Mouse (Mus musculus): ENCODE measurements at regions not wholly inside any gene's neighbourhood (a gene's known extent, or its start where the extent isn't known, plus 50 kb on each side); places are given as distances from the start of the nearest gene placed in this dataset.
A peak's percentile ranks its signal among the peaks of the same experiment; 100 is the strongest.
"Not testable (repeated sequence)": the region's sequence is repeated elsewhere in the genome, so short reads cannot be mapped to it uniquely, and the experiment has no call there.

DNA sequence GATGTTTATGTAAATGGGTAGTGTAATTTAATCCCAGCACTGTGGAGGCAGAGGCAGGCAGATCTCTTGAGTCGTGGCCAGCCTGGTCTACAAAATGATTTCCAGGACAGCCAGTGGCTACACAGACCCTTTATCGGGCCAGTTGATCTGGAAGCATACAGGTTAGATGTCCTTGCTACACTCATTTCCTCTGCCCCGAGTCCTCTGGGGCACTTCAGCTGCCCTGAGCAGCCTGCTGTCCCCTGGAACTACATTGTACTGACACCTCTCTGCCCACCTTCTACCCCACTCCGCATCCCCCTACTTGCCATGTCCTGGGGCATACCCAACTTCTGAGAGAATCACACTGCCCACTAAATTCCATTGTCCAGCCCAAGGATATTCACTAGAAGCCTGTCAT, 60.6 kb upstream of the Helt start:
- DNase-seq (ENCODE audit: low spot score): no peak

DNA sequence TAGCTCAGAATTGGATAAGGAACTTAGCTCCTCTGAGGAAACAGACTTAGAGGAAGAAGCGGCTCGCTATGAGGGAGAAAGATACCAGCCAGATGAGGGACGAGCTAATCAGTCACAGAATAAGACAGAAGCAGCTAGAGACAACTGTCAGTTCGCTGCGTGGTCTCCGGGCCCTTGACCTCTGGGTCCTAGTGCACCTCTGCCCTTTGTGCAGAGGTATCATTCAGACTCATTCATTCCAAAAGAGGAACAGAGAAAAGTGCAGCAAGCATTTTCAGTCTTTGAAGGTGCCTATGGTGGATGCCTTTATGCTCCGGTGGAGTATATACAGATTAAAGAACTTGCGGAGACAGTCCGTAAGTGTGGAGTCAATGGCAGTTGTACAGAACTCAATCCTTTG, 63.5 kb upstream of the Helt start:
- DNase-seq (ENCODE audit: low spot score): not testable (repeated sequence)

DNA sequence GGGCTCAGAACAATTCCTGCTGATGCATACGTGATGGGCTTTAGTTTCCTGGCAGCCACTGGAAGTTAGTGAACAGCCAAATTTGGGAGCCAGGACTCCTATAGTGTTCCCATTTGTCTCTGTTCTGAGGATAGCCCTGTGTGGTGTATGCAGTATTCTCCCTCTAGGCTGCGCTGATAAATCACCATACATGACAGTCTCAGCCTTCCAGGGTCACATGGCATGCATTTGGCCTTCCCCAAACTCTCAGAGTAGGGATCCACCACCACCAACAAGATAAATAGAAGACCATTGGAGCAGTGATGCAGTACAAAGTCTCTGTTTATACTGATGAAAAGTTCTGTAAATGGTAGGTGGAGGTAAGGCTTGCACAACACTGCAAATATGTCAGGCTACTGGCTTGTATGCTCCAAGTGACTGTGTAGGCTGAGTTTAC, 68.4 kb upstream of the Helt start:
- peak; percentile 64 for DNase-seq (ENCODE audit: low spot score)

DNA sequence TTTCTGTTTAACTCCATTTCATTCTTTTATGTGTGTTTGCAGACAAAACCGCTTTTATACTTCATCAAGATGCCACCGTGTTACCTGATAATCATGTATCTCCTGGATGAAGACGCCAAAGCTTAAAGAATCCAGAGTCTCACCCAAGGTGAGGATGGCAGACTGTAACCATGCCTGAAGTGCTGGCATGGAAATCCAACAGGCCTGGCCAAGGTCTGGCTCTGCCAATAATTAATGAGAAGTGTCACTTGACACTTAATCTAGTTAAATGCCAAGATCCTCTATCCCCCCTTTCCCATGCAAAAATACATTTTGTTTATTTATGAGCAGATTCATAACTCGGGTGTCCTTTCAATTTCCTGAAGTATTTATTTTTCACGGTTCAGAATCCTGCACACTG, 71.2 kb upstream of the Helt start:
- DNase-seq (ENCODE audit: low spot score): no peak

DNA sequence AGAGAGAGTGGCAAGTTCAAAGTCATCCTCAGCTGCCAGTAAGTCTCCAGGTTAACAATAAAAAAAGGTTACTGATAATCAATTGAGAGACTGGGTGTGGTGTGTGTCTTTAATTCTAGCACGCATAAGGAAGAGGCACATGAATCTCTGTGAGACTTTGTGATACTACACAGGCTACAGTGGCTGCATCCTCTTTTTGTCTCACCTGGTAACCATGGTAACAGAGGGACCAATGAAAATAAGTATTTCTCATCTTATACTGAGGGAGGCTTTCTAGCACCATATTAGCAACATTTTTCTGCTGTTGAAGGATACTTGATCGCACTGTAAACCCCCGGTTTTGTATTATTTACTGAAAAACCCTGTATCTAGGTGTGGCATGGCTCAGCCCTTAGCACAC, 72.7 kb upstream of the Helt start:
- no peak for DNase-seq (ENCODE audit: low spot score)

DNA sequence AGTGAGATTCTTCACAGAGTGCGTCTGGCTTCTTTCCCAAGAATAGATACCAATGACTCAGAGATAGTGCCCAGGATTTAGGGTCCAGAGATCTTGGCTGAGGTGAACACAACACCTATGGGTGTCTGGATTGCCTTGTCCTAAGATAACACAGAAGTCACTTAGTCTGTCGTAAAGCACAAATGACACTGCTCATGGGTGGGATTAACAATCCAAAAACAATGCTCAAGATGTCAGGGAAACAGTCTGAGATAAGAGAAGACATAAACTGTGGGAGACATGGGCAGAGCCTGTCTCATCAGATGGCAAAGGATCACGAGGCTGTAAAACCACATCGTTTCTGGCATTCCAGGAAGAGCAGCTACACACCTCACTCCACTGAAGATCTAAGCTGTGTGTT, 79.6 kb upstream of the Helt start:
- DNase-seq (ENCODE audit: low spot score): no peak

DNA sequence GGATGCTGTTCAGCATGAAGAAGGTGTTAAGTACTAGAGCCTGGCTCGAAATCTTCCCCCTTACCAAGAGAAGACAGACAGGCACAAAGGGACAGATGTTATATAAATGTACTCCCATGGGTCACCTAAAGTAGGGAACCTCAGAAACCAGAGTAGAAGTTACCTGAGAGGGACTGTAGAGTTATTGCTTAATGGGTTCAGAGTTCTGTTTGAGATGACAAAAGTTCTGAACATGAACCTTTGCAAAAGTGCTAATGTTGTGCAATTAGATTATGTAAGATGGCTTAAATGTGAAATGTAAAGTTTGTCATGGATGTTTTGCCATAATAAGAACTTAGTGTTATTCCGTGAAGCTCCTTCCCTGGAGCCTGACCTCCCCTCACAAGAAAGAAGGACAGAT, 81.5 kb upstream of the Helt start:
- DNase-seq (ENCODE audit: low spot score): no peak

DNA sequence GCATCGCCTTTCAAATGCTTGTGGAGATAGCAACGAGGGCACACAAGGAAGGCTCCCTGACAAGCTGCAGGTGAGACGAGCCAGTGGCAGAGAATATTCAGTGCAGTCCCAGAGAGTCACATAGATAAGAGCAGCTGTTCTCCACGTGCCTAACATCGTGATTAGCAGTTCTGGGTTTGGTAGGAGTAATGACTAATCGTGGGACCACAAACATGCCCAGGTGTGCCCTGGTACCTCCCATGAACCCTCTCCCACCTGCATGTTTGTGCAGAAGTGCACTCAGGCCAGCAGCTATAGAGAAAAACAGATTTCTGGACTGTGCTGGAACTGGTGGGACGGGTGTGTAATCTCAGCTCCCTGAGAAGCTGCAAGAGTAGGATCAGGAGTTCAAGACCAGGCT, 85.9 kb upstream of the Acsl1 start:
- no peak for DNase-seq (ENCODE audit: low spot score)

DNA sequence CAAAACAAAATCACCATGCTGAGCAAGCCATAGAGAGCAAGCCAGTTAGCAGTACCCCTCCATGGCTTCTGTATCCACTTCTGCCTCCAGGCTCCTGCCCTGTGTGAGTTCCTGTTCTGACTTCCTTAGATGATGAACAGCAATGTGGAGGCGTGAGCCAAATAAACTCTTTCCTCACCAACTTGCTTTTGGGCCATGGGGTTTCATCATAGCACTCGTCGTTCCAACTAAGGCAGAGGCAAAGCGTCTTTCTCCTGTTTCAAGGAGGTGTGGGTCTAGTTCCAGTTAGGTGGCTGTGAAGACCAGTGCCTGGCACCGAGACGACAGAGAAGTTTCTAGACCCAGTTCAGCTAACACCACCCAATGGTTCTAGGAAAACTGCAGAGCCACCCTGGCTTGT, 85.0 kb upstream of the Acsl1 start:
- no peak for DNase-seq (ENCODE audit: low spot score)

DNA sequence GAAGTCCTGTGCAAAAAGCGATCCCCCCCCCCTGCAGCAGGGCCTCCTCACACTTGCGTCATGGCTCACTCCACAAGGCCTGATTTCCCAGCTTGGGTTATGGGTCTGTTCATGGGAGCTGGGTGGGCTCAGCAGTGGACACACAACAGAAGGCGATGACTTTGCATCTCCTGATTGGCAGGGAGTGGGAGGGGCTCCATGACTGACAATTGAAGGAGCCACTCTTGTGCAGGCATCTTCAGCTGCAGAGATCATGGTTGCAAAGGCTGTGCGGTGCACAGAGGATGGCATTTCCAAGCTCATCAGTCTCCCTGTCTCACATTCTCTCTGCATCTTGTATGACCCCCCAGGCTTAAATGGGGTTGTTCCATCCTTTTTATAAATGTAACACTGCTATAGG, 84.3 kb upstream of the Acsl1 start:
- peak; percentile 75 for DNase-seq (ENCODE audit: low spot score)

DNA sequence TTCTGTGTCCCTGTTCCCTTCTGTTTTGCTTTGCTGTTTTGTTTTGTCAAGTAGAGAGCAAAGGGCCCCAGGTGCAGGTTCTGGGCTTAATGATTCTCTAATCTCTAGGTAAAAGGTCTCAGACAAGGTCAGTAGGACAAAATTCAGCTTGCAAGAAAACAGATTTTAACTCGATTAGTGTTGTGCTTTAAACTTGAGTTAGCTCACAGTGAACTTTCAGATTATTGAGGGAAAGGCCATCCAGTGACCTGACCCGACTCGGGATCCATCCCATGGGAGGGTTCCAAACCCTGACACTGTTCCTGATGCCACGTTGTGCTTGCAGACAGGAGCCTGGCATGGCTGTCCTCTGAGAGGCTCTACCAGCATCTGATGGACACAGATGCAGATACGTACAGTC, 83.8 kb upstream of the Acsl1 start:
- peak; percentile 76 for DNase-seq (ENCODE audit: low spot score)

DNA sequence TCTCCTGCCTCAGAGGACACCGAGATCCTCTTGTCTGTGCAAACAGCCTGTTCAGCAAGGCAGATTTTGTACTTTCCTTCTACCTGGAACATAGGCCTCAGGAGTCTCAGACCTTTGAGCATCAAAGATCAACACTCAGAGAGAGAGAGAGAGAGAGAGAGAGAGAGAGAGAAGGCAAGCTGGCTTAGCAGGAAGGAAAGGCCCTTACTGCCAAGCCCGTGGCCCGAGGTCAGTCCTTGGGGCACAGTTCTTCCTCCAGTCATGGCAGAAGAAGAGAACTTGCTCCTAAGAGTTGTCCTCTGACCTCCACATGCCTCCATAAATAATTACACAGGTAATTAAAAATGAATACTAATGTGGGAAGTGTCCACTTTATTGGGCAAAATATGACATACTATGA, 82.4 kb upstream of the Acsl1 start:
- no peak for DNase-seq (ENCODE audit: low spot score)

DNA sequence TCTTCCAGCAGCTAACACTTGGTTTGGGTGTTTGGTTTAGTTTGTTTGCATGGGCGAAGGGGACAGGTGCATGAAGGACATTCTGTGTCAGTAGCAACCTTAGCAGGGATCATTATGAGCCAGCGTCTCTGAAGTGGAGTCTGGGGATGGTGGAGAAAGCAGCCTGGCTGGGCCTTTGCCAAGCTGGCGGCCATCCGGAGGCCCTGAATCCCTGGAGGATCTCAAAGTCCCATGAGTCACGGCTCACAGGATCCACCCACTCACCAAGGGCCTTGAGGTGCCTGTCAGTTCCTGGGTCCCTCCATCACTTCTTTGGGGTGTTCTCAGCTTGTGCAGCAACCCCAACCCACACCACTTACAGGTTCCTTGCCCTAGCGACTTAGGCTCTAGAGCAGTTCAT, 80.4 kb upstream of the Acsl1 start:
- no peak for DNase-seq (ENCODE audit: low spot score)

DNA sequence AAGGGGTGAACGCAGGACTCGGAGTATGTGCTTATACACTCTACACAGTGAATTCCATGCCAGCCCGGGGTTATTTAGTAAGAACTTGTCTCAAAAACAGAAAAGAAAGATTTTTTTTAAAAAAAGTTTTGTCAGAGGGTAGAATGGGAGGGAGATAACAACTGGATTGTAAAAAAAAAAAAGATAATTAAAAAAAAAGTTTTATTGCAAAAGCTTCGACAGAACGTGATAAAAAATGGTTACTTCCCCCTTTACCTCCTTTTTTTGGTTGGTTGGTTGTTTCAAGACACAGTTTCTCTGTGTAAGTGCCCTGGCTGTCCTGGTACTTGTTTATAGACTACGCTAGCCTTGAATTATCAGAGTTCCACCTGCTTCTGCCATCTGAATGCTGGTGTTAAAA, 79.2 kb upstream of the Acsl1 start:
- DNase-seq (ENCODE audit: low spot score): no peak

DNA sequence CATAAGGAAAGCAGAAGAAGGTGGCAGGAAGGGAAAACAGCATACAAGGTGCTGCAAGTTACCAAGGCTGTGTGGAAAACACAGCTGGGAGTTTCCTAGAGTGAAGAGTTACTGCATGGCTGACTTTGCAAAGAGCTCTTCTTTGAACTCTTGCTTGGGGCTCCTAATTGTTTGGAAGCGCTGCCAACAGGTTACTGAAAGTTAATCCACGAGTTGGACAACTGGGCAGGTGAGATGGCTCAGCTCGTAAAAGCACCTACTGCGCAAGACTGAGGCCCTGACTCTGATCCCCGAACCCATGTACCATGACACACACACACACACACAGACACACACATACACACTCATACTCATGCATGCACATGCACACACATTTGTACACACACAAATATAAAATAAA, 77.5 kb upstream of the Acsl1 start:
- DNase-seq (ENCODE audit: low spot score): no peak

DNA sequence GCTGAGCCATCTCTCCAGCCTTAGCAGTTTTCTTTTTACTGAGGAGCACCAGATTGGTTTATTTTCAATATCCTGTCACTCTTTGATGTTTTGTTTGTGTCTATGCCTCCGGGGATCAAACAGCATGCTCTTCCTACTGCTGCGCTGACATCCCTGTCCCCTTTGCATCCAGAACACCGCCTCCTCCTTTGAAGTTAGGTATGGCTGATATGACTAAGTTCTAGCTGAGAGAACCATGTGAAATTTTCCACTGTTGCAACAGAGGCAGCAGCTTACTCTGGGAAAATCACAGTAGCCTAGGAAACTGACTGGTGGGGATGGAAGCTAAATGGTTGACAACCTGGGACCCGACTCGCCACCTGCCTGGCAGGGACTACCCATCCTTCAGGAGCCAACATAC, 76.1 kb upstream of the Acsl1 start:
- DNase-seq (ENCODE audit: low spot score): no peak

DNA sequence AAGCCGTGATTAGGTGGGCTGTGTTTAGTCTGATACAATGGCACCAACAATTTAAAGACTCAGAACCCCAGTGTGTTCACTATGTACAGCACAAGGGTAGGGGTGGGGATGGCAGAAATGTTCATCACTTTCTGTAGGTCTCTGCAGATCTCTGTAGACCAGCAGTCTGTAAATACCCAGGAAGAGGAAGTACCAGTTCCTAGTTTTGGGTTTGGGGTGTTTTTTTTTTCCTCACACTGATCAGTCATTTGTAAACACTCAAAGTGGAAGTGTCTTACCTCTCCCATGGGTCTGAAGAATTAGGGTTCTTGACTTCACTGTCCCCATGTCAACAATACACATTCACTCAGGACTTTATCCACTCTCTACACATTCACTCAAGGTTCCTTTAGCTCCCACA, 75.5 kb upstream of the Acsl1 start:
- no peak for DNase-seq (ENCODE audit: low spot score)

DNA sequence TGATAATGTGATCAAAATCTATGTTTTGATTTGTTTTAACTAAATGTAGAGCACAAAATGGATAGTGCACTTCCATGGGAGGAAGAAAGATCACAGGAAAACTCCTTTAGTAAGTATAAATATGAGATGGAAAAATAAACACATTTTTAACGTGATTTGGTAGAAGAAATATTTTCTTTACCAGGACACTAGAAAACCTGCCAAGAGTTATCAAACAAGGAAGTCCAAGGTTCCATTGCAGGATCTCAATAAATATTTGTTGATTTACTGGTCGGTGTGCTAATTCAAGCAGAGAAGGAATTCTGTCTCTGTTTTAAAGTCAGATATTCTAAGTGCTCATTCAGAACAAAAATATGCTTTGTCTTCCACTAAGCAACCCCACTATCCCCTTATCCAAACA, 73.8 kb upstream of the Acsl1 start:
- DNase-seq (ENCODE audit: low spot score): no peak

DNA sequence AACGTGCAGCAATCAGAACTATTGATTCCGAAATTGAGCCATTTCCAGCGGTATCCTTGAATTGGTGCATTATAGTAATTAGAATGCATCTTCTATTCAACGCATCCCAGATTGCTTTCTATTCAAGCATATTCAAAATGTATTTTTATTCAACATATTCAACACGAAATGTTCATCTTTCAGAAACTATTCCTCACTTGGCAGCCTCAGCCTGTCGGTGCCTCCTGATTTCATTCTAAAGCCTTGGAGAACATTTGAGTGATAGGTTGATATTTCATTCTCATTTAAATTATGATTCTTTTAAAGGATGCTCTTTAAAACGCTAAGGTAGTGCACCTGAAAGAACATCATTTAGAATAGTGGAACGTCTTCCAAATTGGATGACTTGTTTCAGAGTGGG, 73.1 kb upstream of the Acsl1 start:
- DNase-seq (ENCODE audit: low spot score): no peak

DNA sequence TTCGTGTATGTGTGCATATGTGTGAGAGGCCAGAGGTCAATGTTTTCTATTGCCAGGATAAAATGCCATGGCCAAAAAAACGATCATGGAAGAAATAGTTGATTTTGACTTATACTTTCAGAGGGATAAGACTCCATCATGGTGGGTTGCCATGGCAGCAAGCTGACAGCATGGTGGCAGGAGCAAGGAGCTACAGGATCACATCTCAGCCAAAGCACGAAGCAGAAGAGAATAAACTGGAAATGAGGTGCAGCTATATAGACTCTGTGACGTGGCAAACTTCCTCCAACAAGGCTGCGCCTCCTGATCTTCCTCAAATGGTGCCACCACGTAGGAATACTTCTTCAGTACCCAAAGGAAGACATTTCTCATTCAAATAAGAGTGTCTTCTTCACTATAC, 70.2 kb upstream of the Acsl1 start:
- no peak for DNase-seq (ENCODE audit: low spot score)

DNA sequence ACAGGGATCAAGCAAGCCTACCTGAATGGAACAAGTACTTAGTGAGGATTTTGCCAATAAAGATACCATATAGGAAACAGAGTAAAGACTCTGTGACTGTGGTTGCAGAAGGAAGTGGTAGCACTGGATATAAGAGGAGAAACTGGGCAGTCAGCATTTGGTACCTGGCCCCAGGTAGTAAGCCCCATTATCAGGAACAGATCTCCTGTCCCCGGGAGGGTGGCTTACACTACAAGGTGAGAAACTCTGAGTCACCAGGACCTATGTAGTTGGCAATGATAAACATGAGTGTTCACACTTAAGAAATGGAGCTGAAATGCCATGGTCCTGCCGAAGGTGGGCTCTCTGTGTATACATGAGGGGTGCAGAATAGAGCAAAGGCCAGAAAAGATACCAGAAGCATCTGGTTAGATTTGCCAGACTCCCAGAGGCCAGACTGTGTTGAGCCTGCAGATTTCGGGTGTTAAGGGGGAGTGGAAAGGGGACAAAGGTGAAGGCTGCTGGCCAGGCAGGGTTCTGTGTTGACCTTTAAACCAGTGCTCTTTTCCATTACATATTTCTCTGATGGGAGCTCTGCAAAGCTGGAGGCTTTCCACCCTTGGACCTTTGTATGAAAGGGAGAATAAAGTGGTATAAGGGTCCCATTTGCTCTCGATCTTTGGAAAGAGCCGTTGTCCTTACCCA, 66.8 kb upstream of the Acsl1 start:
- DNase-seq (ENCODE audit: low spot score): peak; percentile 77

DNA sequence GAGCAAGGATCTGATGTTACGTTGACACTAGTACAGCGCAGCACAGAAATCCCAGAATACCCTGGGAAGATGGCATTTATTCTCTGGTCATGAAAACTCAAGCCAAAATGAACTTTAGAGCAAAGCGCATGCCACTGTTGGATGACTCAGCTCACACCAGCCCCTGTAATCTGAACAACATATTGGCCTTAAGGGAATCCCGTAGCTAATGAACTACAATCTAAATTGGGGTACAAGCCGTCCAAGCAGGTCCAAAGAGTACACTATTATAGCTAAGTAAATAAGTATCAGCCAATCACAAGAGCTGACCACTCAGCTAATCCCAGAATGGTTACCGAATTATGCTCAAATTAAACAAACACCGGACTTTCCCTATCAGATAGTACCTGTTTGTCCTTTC, 62.0 kb upstream of the Acsl1 start:
- no peak for DNase-seq (ENCODE audit: low spot score)

DNA sequence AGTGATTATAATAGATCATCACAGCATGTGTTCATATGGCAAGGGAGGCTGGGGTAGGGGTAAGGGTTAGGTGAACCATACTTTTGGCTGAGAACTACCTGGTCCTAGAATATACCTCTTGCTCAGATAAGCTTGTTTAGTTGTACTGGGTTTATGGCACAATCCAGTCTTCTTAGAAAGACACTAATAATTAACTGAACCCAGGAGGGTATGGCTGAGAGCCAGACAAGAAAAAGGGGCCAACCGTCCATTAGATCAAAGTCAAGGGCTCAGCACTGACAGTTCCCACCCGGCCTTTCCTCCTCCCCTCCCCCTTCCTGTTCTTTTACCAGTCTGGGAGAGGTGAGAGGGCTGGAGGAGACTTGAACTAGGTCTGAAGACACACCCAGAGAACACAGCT, 61.5 kb upstream of the Acsl1 start:
- DNase-seq (ENCODE audit: low spot score): peak; percentile 84

DNA sequence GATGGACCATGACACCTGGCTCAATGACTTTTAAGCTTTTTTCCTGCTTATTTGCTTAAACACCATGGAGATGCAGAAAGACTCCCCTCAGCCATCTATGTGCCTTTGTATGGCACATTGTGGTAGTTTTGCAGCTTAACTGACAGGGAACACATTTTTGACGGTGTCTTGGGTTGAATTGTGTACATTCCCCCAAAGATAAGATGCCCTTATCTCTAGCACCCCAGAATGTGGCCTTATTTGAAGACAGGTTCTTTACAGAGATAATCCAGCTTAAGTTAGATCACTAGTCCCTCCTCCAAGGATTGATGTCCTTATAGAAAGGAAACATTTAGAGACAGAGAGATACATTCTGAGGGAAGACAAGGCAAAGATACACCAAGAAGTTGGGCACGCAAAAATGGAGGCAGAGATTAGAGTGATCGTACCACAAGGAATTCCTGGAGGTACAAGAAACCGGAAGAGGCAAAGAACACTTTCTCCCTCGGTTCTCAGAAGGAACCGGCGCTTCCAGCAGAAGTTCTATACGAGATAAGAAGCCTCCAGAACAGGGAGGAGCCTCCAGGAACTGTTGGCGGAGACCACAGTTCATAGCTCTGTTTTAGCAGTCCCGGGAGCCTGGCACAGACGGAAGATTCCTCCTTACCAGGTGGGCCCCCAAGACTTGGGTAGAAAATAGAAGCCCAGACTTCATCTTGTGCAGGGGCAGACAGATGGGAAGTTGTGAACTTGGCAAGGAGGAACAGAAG, 58.8 kb upstream of the Acsl1 start:
- DNase-seq (ENCODE audit: low spot score): no peak

Data from yolk sac, embryonic 10.5 days (tissue).